Mouse (Mus musculus): ENCODE results near the gene Lpar5. TPM values are rescaled to one million over a fixed set of nuclear protein-coding genes. Genes with fewer than 3 reads are reported as not detected.
"Not testable (repeated sequence)": the region's sequence is repeated elsewhere in the genome, so short reads cannot be mapped to it uniquely, and the experiment has no call there.

The Lpar5 gene
- 0.10 TPM in 1 of 2 replicates, not detected in the other for polyA plus RNA-seq (2016; fragmentation: Nextera tagmentation; extraction: Ambion mirVana)

- 56% methylated on average over 8 of the region's 8 CpGs for WGBS
Measured at GRCm38 (mm10) chr6:125067571-125067995, at the start of gene Lpar5. TSS of gene Lpar5 (plus strand) at chr6:125067920.

GRCm38 (mm10) chr6:125030532-125030931 lies 37.2 kb upstream of the Lpar5 start:
- not testable (repeated sequence) for H3K27ac ChIP-seq; H3K27me3 ChIP-seq (ENCODE audit: insufficient read depth, poor library complexity, severe bottlenecking); H3K9me3 ChIP-seq; H3K4me1 ChIP-seq (replicated peaks); H3K4me3 ChIP-seq
- 40% methylated on average over 8 of the region's 9 CpGs for WGBS
- peaks cover 95% of the 10 kb centered on the region for H3K36me3 ChIP-seq
- DNase-seq (ENCODE audit: low spot score) = peak; percentile 73

More at GRCm38 (mm10) chr6:125067571-125067995, at the start of gene Lpar5:
- Histone ChIP-seq H3K4me3 (no peak within 1 kb of the TSS), H3K27ac (no peak within 1 kb of the TSS), H3K4me1 (replicated peaks) (peaks cover 10% of the 10 kb centered on the region), H3K36me3 (no peaks in the 10 kb centered on the region), H3K27me3 (ENCODE audit: insufficient read depth, poor library complexity, severe bottlenecking) (no peaks in the 10 kb centered on the region), H3K9me3 (no peaks in the 10 kb centered on the region)
- DNase-seq (ENCODE audit: low spot score) = no peak

- H3K9me3 ChIP-seq = no peaks in the 10 kb centered on the region
- WGBS = 91% methylated on average over 16 of the region's 16 CpGs
- peaks cover 95% of the 10 kb centered on the region for H3K36me3 ChIP-seq
Measured at GRCm38 (mm10) chr6:125031604-125032003, 36.1 kb upstream of the Lpar5 start.

GRCm38 (mm10) chr6:125038666-125039065 lies 29.1 kb upstream of the Lpar5 start:
- H3K27me3 ChIP-seq (ENCODE audit: insufficient read depth, poor library complexity, severe bottlenecking) = no peaks in the 10 kb centered on the region
- H3K4me1 ChIP-seq (replicated peaks) = peaks cover 17% of the 10 kb centered on the region
- WGBS = 91% methylated on average over 4 of the region's 4 CpGs
- H3K27ac ChIP-seq = peak overlapping the region; percentile 91
- H3K36me3 ChIP-seq = peaks cover 53% of the 10 kb centered on the region
- DNase-seq (ENCODE audit: low spot score) = no peak
- no peaks in the 10 kb centered on the region for H3K9me3 ChIP-seq
- peak overlapping the region; percentile 78 for H3K4me3 ChIP-seq

More at GRCm38 (mm10) chr6:125031604-125032003, 36.1 kb upstream of the Lpar5 start:
- Histone ChIP-seq H3K27me3 (ENCODE audit: insufficient read depth, poor library complexity, severe bottlenecking) (no peaks in the 10 kb centered on the region), H3K4me1 (replicated peaks) (no peaks in the 10 kb centered on the region), H3K27ac (no peak overlapping the region), H3K4me3 (no peak overlapping the region)
- DNase-seq (ENCODE audit: low spot score) = no peak

GRCm38 (mm10) chr6:125039131-125039530 lies 28.6 kb upstream of the Lpar5 start:
- no peak for DNase-seq (ENCODE audit: low spot score)
- peaks cover 53% of the 10 kb centered on the region for H3K36me3 ChIP-seq
- peaks cover 17% of the 10 kb centered on the region for H3K4me1 ChIP-seq (replicated peaks)
- H3K27me3 ChIP-seq (ENCODE audit: insufficient read depth, poor library complexity, severe bottlenecking) = no peaks in the 10 kb centered on the region
- no peaks in the 10 kb centered on the region for H3K9me3 ChIP-seq
- peak overlapping the region; percentile 78 for H3K4me3 ChIP-seq
- H3K27ac ChIP-seq = peak overlapping the region; percentile 91
- WGBS = 6% methylated on average over 8 of the region's 8 CpGs

- Histone ChIP-seq H3K4me3 (peak within 1 kb of the TSS; percentile 78), H3K9me3 (no peaks in the 10 kb centered on the region), H3K36me3 (peaks cover 53% of the 10 kb centered on the region), H3K27ac (peak within 1 kb of the TSS; percentile 91), H3K4me1 (replicated peaks) (peaks cover 17% of the 10 kb centered on the region), H3K27me3 (ENCODE audit: insufficient read depth, poor library complexity, severe bottlenecking) (no peaks in the 10 kb centered on the region)
- WGBS = under 1% methylated on average over 26 of the region's 26 CpGs
- peak; percentile 90 for DNase-seq (ENCODE audit: low spot score)
Measured at GRCm38 (mm10) chr6:125039533-125040153, 28.1 kb upstream of the Lpar5 start, which contains the start of gene Ing4. TSS of gene Ing4 (plus strand) at chr6:125039760.

- no peak for DNase-seq (ENCODE audit: low spot score)
- Histone ChIP-seq H3K4me1 (replicated peaks) (peaks cover 17% of the 10 kb centered on the region), H3K36me3 (peaks cover 53% of the 10 kb centered on the region), H3K9me3 (no peaks in the 10 kb centered on the region), H3K27ac (peak overlapping the region; percentile 91), H3K4me3 (peak overlapping the region; percentile 78), H3K27me3 (ENCODE audit: insufficient read depth, poor library complexity, severe bottlenecking) (no peaks in the 10 kb centered on the region)
- WGBS = 25% methylated on average over 7 of the region's 7 CpGs
Measured at GRCm38 (mm10) chr6:125040221-125040620, 27.5 kb upstream of the Lpar5 start.

- Histone ChIP-seq H3K27ac (no peak overlapping the region), H3K36me3 (peaks cover 51% of the 10 kb centered on the region), H3K4me1 (replicated peaks) (peaks cover 17% of the 10 kb centered on the region), H3K4me3 (no peak overlapping the region; the same call in 1 of the 2 replicates), H3K27me3 (ENCODE audit: insufficient read depth, poor library complexity, severe bottlenecking) (no peaks in the 10 kb centered on the region), H3K9me3 (no peaks in the 10 kb centered on the region)
- no peak for DNase-seq (ENCODE audit: low spot score)
- WGBS = 93% methylated on average over 7 of the region's 7 CpGs
Measured at GRCm38 (mm10) chr6:125041047-125041446, 26.7 kb upstream of the Lpar5 start.

- H3K27ac ChIP-seq = no peak overlapping the region
- no peaks in the 10 kb centered on the region for H3K27me3 ChIP-seq (ENCODE audit: insufficient read depth, poor library complexity, severe bottlenecking)
- H3K36me3 ChIP-seq = peaks cover 51% of the 10 kb centered on the region
- DNase-seq (ENCODE audit: low spot score) = no peak
- H3K4me3 ChIP-seq = no peak overlapping the region
- WGBS = 95% methylated on average over 7 of the region's 7 CpGs
- no peaks in the 10 kb centered on the region for H3K9me3 ChIP-seq
- H3K4me1 ChIP-seq (replicated peaks) = peaks cover 17% of the 10 kb centered on the region
Measured at GRCm38 (mm10) chr6:125042081-125042480, 25.6 kb upstream of the Lpar5 start.

- peak; percentile 76 for DNase-seq (ENCODE audit: low spot score)
- H3K4me3 ChIP-seq = no peak overlapping the region
- peaks cover 83% of the 10 kb centered on the region for H3K36me3 ChIP-seq
- WGBS = 43% methylated on average over 5 of the region's 5 CpGs
- no peaks in the 10 kb centered on the region for H3K9me3 ChIP-seq
- H3K4me1 ChIP-seq (replicated peaks) = no peaks in the 10 kb centered on the region
- no peaks in the 10 kb centered on the region for H3K27me3 ChIP-seq (ENCODE audit: insufficient read depth, poor library complexity, severe bottlenecking)
- no peak overlapping the region for H3K27ac ChIP-seq
Measured at GRCm38 (mm10) chr6:125046691-125047090, 21.0 kb upstream of the Lpar5 start.

- H3K4me3 ChIP-seq = no peak within 1 kb of the TSS
- WGBS = 38% methylated on average over 20 of the region's 20 CpGs
- no peak within 1 kb of the TSS for H3K27ac ChIP-seq
- H3K27me3 ChIP-seq (ENCODE audit: insufficient read depth, poor library complexity, severe bottlenecking) = no peaks in the 10 kb centered on the region
- no peak for DNase-seq (ENCODE audit: low spot score)
- no peaks in the 10 kb centered on the region for H3K9me3 ChIP-seq
- H3K4me1 ChIP-seq (replicated peaks) = no peaks in the 10 kb centered on the region
- peaks cover 97% of the 10 kb centered on the region for H3K36me3 ChIP-seq
Measured at GRCm38 (mm10) chr6:125049678-125050077, 18.0 kb upstream of the Lpar5 start, which contains the start of gene Acrbp. TSS of gene Acrbp (plus strand) at chr6:125049689.

GRCm38 (mm10) chr6:125051237-125051636 lies 16.5 kb upstream of the Lpar5 start:
- peak; percentile 18 for DNase-seq (ENCODE audit: low spot score)
- H3K4me3 ChIP-seq = no peak overlapping the region
- no peaks in the 10 kb centered on the region for H3K27me3 ChIP-seq (ENCODE audit: insufficient read depth, poor library complexity, severe bottlenecking)
- H3K36me3 ChIP-seq = peaks cover 90% of the 10 kb centered on the region
- H3K27ac ChIP-seq = no peak overlapping the region
- no peaks in the 10 kb centered on the region for H3K9me3 ChIP-seq
- H3K4me1 ChIP-seq (replicated peaks) = no peaks in the 10 kb centered on the region
- WGBS = 65% methylated on average over 5 of the region's 5 CpGs

- 0 out of 2 replicates have a peak, but pooled peaks cover 2% of the 10 kb centered on the region for H3K36me3 ChIP-seq
- H3K4me1 ChIP-seq (replicated peaks) = peaks cover 19% of the 10 kb centered on the region
- no peaks in the 10 kb centered on the region for H3K27me3 ChIP-seq (ENCODE audit: insufficient read depth, poor library complexity, severe bottlenecking)
- 28% methylated on average over 6 of the region's 6 CpGs for WGBS
- H3K27ac ChIP-seq = peak overlapping the region; percentile 77; the same call in 1 of the 2 replicates
- peak; percentile 26 for DNase-seq (ENCODE audit: low spot score)
- H3K4me3 ChIP-seq = no peak overlapping the region
- H3K9me3 ChIP-seq = no peaks in the 10 kb centered on the region
Measured at GRCm38 (mm10) chr6:125061493-125061892, 6.2 kb upstream of the Lpar5 start.
